Mouse (Mus musculus) small intestine, adult 2 months (tissue): ENCODE measurements at regions not wholly inside any gene's neighbourhood (a gene's known extent, or its start where the extent isn't known, plus 50 kb on each side); places are given as distances from the start of the nearest gene placed in this dataset.

Experiments
- H3K27ac ChIP-seq: fragments of 200-500 bp; 2 replicates; pipeline ENCODE4 v1.5.1; 2012; ENCODE audit warnings: low read depth, low read length, control low read depth, inconsistent platforms; ENCODE audit not compliant: insufficient read depth
- H3K27me3 ChIP-seq: fragments of 200-500 bp; 2 replicates; pipeline ENCODE4 v1.6.1; 2012; ENCODE audit warnings: mild to moderate bottlenecking, moderate library complexity, low read length, inconsistent platforms; ENCODE audit not compliant: control insufficient read depth, insufficient read depth
- H3K36me3 ChIP-seq: fragments of 200-500 bp; 2 replicates; pipeline ENCODE4 v1.6.1; 2012; ENCODE audit warnings: mild to moderate bottlenecking, low read length, control low read depth, inconsistent platforms; ENCODE audit not compliant: control insufficient read depth, insufficient read depth
- H3K4me1 ChIP-seq: fragments of 200-500 bp; 2 replicates; pipeline ENCODE4 v1.6.1; 2012; ENCODE audit warnings: low read length, inconsistent platforms, mixed read lengths; ENCODE audit not compliant: control insufficient read depth, insufficient read depth, insufficient read length
- H3K4me3 ChIP-seq: fragments of 200-500 bp; 2 replicates; pipeline ENCODE4 v1.5.1; 2012; ENCODE audit warnings: low read depth, mild to moderate bottlenecking, control low read depth, inconsistent platforms, low read length, moderate library complexity
- CTCF ChIP-seq: fragments of 200-500 bp; IDR thresholded peaks from 2 replicates; pipeline ENCODE4 v1.5.1; 2012; ENCODE audit warnings: low read depth, mild to moderate bottlenecking, control low read depth, inconsistent platforms, low read length, moderate library complexity, mixed read lengths; ENCODE audit not compliant: insufficient replicate concordance, insufficient read length; ENCODE audit errors: extremely low read depth
- POLR2A ChIP-seq: fragments of 200-500 bp; IDR thresholded peaks from 2 replicates; pipeline ENCODE4 v1.6.1; 2012; ENCODE audit warnings: low read depth, mild to moderate bottlenecking, control low read depth, inconsistent platforms, low read length, moderate library complexity
- whole genome bisulfite sequencing: fragments of 180-500 bp; shearing (Covaris S2); methylation state at CpG from one replicate; pipeline ENCODE4 v1.1.7; 2018; 5-methylcytosine and 5-hydroxymethylcytosine counted together

DNA sequence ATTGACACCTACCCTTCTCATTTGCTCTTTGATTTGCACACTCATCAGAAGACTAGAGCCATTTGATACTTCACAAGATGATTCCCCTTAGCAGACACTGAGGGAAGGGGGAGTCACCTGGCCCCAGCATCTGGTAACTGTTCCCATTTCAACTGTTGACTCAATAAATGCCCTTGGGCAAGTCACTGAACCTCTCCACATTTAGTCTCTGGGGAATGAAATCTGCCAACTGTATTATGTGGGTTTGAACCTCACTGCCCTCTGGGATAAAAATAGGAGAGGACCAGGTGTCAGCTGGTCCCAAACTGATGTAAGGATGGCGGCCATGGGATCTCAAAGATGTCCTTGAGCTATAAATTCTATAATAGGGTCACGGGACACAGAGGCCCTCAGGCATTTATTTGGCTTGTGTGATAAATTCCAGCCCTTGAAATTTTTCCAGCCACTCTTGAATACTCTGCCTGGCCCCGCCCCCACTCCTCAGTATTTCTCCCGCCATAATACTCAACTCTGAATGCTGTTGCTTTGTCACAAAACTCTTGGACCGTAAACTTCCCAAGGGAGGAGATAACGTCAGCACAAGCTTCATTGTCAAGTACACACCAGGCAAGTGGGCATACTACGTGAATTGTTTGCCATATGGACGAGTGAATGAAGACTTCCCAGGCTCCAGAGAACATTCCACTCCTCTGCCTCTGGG lies 155.5 kb downstream of the Qrsl1 start:
- 0 out of 2 replicates have a peak, but pooled peaks cover 2% of the 10 kb centered on the region for H3K4me1 ChIP-seq
- TF ChIP-seq CTCF = no peak
- TF ChIP-seq POLR2A = no peak
- H3K36me3 ChIP-seq = no peaks in the 10 kb centered on the region
- 78% methylated on average over 8 of the region's 8 CpGs for whole genome bisulfite sequencing
- H3K4me3 ChIP-seq = no peak overlapping the region
- H3K27ac ChIP-seq = no peak overlapping the region
- H3K27me3 ChIP-seq = no peaks in the 10 kb centered on the region

DNA sequence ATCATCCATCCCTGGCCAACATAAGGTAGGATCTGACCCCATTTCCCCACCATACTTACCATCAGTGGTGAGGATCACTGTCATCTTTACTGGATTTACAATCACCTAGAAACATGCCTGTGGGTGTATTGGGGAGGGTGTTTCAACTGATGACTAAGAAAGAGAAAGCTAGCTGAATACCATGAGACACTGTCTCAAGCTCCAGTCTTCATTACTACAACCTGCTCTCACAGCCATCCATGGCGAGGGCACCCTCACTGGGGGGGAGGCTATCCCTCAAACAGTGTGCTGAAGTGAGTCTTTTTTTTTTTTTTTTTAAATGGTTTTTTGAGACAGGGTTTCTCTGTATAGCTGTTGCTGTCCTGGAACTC lies 154.9 kb downstream of the Qrsl1 start:
- 86% methylated on average over 1 of the region's 1 CpGs for WGBS

DNA sequence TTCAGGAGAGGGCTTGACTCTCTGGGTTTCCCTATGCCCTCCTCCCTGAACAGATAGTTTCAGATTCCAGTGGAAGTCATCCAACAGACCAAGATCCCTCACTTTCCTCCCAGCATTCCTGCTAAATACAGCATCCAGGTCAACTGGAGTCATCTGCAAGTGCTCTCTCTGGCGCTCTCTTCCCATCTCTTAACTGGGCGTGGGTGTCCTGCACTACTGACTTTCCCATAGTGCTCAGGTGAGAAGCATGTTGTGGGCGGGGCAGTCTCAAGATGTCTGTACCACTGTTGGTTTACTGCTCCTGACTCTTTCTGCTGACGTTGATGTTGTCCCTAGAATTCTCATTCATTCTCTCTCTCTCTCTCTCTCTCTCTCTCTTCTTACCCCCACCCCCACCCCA lies 154.0 kb downstream of the Qrsl1 start:
- H3K4me3 ChIP-seq = no peak overlapping the region

More for the DNA sequence above, 154.9 kb downstream of the Qrsl1 start:
- Histone ChIP-seq H3K27ac (no peak overlapping the region), H3K36me3 (no peaks in the 10 kb centered on the region), H3K4me3 (no peak overlapping the region), H3K27me3 (no peaks in the 10 kb centered on the region), H3K4me1 (peaks cover 2% of the 10 kb centered on the region; the same call in 1 of the 2 replicates)
- TF ChIP-seq POLR2A = no peak
- no peak for TF ChIP-seq CTCF

DNA sequence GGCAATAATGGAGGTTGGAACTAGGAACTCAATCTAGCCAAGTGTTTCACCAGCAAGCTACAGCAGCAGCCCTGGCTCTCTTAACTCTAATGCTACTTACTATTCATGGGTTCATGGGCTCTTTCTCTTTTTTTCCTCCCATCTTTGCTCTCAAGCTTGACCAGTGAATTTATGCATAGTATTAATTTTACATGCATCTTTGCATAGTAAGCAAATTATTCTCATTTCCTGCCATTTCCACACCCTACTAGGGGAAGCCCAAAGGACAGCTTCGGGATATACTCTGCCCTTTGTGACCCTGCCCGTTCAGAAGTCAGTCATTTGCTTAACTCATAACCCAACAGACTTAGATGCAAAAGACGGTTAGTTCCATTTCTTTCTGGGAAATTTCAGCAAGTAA lies 153.2 kb downstream of the Qrsl1 start:
- H3K27ac ChIP-seq = no peak overlapping the region
- H3K4me1 ChIP-seq = peaks cover 6% of the 10 kb centered on the region; the same call in 1 of the 2 replicates
- H3K27me3 ChIP-seq = no peaks in the 10 kb centered on the region
- TF ChIP-seq POLR2A (no peak), CTCF (no peak)
- 68% methylated on average over 3 of the region's 3 CpGs for WGBS
- H3K4me3 ChIP-seq = no peak overlapping the region
- H3K36me3 ChIP-seq = no peaks in the 10 kb centered on the region

More for the DNA sequence above, 154.0 kb downstream of the Qrsl1 start:
- Histone ChIP-seq H3K36me3 (no peaks in the 10 kb centered on the region), H3K27ac (no peak overlapping the region), H3K27me3 (no peaks in the 10 kb centered on the region), H3K4me1 (peaks cover 8% of the 10 kb centered on the region; the same call in 1 of the 2 replicates)
- WGBS = 86% methylated on average over 4 of the region's 4 CpGs
- no peak for TF ChIP-seq POLR2A
- no peak for TF ChIP-seq CTCF

GRCm38 (mm10) chr10:43749496-43750110 lies 151.9 kb downstream of the Qrsl1 start:
- Histone ChIP-seq H3K36me3 (no peaks in the 10 kb centered on the region), H3K27ac (no peak overlapping the region), H3K4me3 (no peak overlapping the region), H3K27me3 (no peaks in the 10 kb centered on the region), H3K4me1 (peaks cover 6% of the 10 kb centered on the region; the same call in 1 of the 2 replicates)
- TF ChIP-seq CTCF (no peak), POLR2A (no peak)
- WGBS = 97% methylated on average over 4 of the region's 4 CpGs

GRCm38 (mm10) chr10:43750401-43750800 lies 151.1 kb downstream of the Qrsl1 start:
- peaks cover 6% of the 10 kb centered on the region; the same call in 1 of the 2 replicates for H3K4me1 ChIP-seq
- TF ChIP-seq POLR2A = no peak
- TF ChIP-seq CTCF = no peak
- H3K27ac ChIP-seq = no peak overlapping the region
- no peak overlapping the region for H3K4me3 ChIP-seq
- H3K27me3 ChIP-seq = no peaks in the 10 kb centered on the region
- H3K36me3 ChIP-seq = no peaks in the 10 kb centered on the region
- WGBS = 91% methylated on average over 6 of the region's 6 CpGs

DNA sequence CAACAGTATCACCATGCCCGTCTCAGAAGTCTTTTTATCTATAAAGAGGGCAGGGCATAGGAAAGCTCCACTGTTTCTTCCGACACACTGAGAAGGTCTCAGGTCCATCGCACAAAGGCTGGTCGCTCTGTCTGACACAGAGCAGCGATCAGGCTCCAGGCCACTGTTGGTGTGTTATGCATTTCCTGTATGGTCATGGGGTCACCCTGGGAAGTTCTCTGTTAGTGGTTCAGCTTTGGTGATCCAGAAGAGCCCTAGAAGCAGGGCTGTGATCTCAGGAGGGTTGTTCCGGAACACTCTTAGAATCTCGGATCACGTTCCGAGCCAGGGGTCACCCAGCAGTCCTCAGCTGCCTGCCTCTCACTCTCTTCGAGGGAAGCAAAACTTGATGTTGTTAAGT lies 150.7 kb downstream of the Qrsl1 start:
- no peak overlapping the region for H3K27ac ChIP-seq
- TF ChIP-seq POLR2A = no peak
- TF ChIP-seq CTCF = no peak
- H3K4me3 ChIP-seq = no peak overlapping the region
- no peaks in the 10 kb centered on the region for H3K27me3 ChIP-seq
- 68% methylated on average over 10 of the region's 10 CpGs for WGBS
- no peaks in the 10 kb centered on the region for H3K36me3 ChIP-seq
- H3K4me1 ChIP-seq = peaks cover 8% of the 10 kb centered on the region; the same call in 1 of the 2 replicates
